Mouse (Mus musculus) myocyte (in vitro differentiated cells): ENCODE results near the gene Rbm24.

Experiments used
- E2F4 ChIP-seq: IDR thresholded peaks from one replicate; pipeline ENCODE4 v1.6.1; 2011; ENCODE audit warnings: mild to moderate bottlenecking, control low read depth, moderate library complexity; ENCODE audit not compliant: insufficient read depth
- MYOD1 ChIP-seq, 3 experiments: IDR thresholded peaks; one replicate each; pipeline ENCODE4 v1.6.1; 2011; ENCODE audit warnings: control low read depth in 2 of 3, low read depth in 2 of 3, mild to moderate bottlenecking in 2 of 3, moderate library complexity in 1 of 3; ENCODE audit not compliant: insufficient read length in 2 of 3, control insufficient read depth in 1 of 3
- POLR2A ChIP-seq: IDR thresholded peaks from one replicate; pipeline ENCODE4 v1.6.1; 2011; ENCODE audit warnings: low read depth, mild to moderate bottlenecking, control low read depth, moderate library complexity; ENCODE audit not compliant: insufficient read length
- POLR2AphosphoS2 ChIP-seq: IDR thresholded peaks from one replicate; pipeline ENCODE4 v1.6.1; 2011; ENCODE audit warnings: low read depth, control low read depth; ENCODE audit not compliant: insufficient read length
- SRF ChIP-seq: IDR thresholded peaks from one replicate; pipeline ENCODE4 v1.6.1; 2011; ENCODE audit warnings: low read depth; ENCODE audit not compliant: control insufficient read depth, insufficient read length
- USF1 ChIP-seq: IDR thresholded peaks from one replicate; pipeline ENCODE4 v1.6.1; 2011; ENCODE audit warnings: low read depth, mild to moderate bottlenecking, control low read depth, moderate library complexity

DNA sequence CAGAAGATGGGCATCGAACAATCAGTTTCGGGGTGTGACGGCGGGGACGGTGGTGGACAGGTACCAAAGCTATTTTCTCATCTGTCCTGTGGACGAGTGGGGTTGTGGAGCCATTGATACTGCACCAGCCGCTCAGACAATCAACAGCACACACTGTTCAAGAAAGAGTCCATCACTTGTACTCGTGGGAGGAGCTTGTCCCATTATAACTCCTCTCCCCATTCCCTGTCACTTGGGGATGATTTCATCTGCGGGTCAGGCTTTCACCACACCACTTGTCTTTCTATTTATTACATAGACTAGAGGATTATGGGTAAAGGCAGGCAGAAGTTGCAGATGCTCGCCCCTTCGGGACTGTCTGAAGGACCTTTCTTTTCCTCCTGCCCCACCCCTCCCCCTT, 11.6 kb downstream of the Rbm24 start:
- TF ChIP-seq E2F4 (no peak), POLR2AphosphoS2 (no peak), POLR2A (no peak), SRF (no peak), MYOD1 (IDR thresholded peaks at IDR 0.05; ENCODE audit: control insufficient read depth in 1 of 3, insufficient read length in 2 of 3, low read depth in 2 of 3) (no peak), USF1 (no peak)
